Comparison of ENCODE assay signal across 16 mouse cellular contexts in the genomic region with DNA sequence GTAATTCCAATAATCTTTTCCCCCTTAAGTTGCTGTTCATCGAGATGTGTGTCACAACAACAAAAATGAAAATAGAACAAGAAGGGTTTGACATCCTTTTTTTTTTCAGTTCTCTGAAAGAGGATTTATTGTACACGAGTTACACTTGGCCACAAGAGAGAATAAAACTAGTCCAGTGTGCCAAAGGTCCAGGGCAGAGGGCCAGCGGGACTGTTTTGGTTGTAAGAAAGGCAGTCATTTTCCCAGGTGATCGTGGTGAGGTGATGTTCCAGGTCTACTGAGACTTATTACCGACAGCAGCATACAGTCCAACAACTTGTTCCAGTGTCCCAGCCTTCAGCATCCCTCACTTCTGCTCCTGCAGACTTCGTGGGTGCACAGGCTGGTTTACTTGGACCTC.
"Had no signal": no experiment of that assay in that cellular context is flagged by ENCODE, and none has a peak within 500 bp of the region (broad histone marks: within the 10 kb centered on the region; RNA-seq: fewer than 3 reads in every experiment).

No protein-coding gene starts in this region.

- DNase-seq: lung, postnatal 14 days; lung, postnatal 36 days; right cerebral cortex, postnatal 14 days; thymus, adult 2 months; thymus, postnatal 25 days; thymus, postnatal 4 days had no signal

- H3K4me2 ChIP-seq: lung, embryonic 15.5 days; midbrain, embryonic 11.5 days; midbrain, embryonic 13.5 days; midbrain, embryonic 15.5 days; neural tube, embryonic 12.5 days; stomach, embryonic 15.5 days had no signal

- H3K9ac ChIP-seq: lung, embryonic 15.5 days; midbrain, embryonic 13.5 days; midbrain, embryonic 15.5 days; neural tube, embryonic 12.5 days; stomach, embryonic 15.5 days had no signal

- H3K36me3 ChIP-seq: lung, embryonic 15.5 days; midbrain, embryonic 13.5 days; midbrain, embryonic 15.5 days; neural tube, embryonic 12.5 days; stomach, embryonic 15.5 days had no signal

- H3K9me3 ChIP-seq: lung, embryonic 15.5 days; megakaryocyte, embryonic 14.5 days; midbrain, embryonic 13.5 days; midbrain, embryonic 15.5 days; neural tube, embryonic 12.5 days; stomach, embryonic 15.5 days had no signal

- H3K27ac ChIP-seq: lung, embryonic 15.5 days; macrophage; midbrain, embryonic 13.5 days; midbrain, embryonic 15.5 days; neural tube, embryonic 12.5 days; stomach, embryonic 15.5 days; stomach, postnatal 0 days had no signal

- H3K4me3 ChIP-seq: lung, embryonic 15.5 days; megakaryocyte, embryonic 14.5 days; midbrain, embryonic 13.5 days; midbrain, embryonic 15.5 days; neural tube, embryonic 12.5 days; stomach, embryonic 15.5 days had no signal

- ATAC-seq: lung, postnatal 0 days; midbrain, embryonic 13.5 days; midbrain, embryonic 15.5 days had no signal

- H3K27me3 ChIP-seq: lung, embryonic 15.5 days; midbrain, embryonic 13.5 days; midbrain, embryonic 15.5 days; neural tube, embryonic 12.5 days; stomach, embryonic 15.5 days had no signal
